Mouse (Mus musculus) urinary bladder, postnatal 10 days (tissue): ENCODE data around the gene Gm7978.
"Not testable (repeated sequence)": the region's sequence is repeated elsewhere in the genome, so short reads cannot be mapped to it uniquely, and the experiment has no call there.

Experiments
- DNase-seq: peaks from one replicate; pipeline ENCODE4 v3.0.0; 2022; ENCODE audit warnings: low spot score

The Gm7978 gene

GRCm38 (mm10) chr5:95736073-95736472 is at the start of gene Gm7978:
Gm7978 (minus strand) TSS chr5:95736173.
- DNase-seq: not testable (repeated sequence)

DNA sequence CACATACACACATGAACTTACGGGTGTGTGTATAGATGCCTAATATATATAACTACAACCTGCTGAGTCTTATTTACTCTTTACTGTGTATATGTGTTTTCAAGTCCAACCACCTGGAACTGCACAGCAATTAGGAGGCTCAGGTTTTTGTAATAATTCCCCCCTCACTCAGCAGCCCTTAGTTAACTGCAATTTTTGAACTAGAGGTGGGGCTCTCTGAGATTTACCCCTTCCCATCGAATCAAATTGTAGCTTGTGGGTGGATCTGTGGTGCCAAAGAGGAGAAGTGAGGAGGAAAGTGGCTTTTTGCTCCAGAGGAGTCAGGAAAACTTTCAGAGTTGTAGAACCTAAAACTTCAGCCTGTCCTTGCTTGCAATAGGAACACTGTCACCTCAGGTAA is 39.7 kb upstream of the Gm7978 start, which contains the start of gene E330014E10Rik:
Gene E330014E10Rik, plus strand, starts transcription at position 301 of the 400 bp plus-strand sequence.
- not testable (repeated sequence) for DNase-seq

- DNase-seq: not testable (repeated sequence)
Measured at GRCm38 (mm10) chr5:95741714-95742113, 5.7 kb upstream of the Gm7978 start, which contains the start of gene Gm7982. Gm7982 (plus strand) TSS chr5:95742014.
